Mouse (Mus musculus): ENCODE data around the gene Tmem115. TPM values are rescaled to one million over a fixed set of nuclear protein-coding genes. Genes with fewer than 3 reads are reported as not detected.

Gene Tmem115
- polyA plus RNA-seq, 1 experiment from 2014 or later, result 15.7 TPM

DNA sequence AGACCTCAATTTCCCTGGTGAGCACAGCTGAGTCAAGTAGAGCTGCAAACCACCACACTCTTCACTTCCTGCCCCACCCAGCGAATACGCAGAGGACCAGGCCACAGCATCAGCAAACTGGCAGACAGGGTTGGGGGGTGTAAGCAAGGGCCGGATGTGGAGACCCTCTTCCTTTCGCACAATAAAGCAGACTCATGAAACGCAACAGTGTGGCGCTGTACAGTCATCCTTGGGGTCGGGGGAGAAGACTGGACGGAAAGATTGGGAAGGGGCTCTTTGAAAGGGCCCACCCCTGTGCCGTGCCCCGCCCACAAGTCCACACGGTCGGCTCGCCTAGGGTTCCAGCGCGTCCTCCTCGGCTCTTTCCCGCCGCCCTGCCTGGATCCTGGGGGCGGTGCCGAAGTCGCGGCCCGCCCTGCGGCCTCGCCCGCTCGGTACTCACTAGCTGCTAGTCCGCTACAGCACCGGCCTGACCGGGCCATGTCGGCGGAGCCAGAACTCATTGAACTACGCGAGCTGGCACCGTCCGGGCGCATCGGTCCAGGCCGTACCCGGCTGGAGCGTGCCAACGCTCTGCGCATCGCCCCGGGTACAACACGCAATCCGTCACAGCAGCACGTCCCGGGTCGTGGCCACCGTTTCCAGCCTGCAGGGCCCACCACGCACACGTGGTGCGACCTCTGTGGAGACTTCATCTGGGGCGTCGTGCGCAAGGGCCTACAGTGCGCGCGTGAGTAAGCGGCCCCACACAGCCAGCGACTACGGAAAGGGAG lies 17.6 kb downstream of the Tmem115 start, which contains the start of gene Rassf1:
Gene Rassf1 (plus strand): TSS at position 439 of the 773 bp plus-strand sequence.
- no peaks in the 10 kb centered on the region; the same call in 1 of the 2 replicates for H3K36me3 ChIP-seq (replicated peaks; ENCODE audit: insufficient read depth, low read length)
- 2% methylated on average over 52 of the region's 63 CpGs for WGBS (ENCODE audit: insufficient replicate concordance)
- no peaks in the 10 kb centered on the region for H3K9me3 ChIP-seq (ENCODE audit: low read length)
- H3K27me3 ChIP-seq (ENCODE audit: insufficient read depth, low read length), result 0 out of 2 replicates have a peak, but pooled peaks cover 10% of the 10 kb centered on the region
- peak within 1 kb of the TSS; percentile 68 for H3K9ac ChIP-seq (replicated peaks)
- ATAC-seq (peak; percentile 4; the same call in 1 of the 2 replicates), DNase-seq (peak; percentile 74)
- H3K4me1 ChIP-seq (ENCODE audit: insufficient read depth), result peaks cover 59% of the 10 kb centered on the region
- peak within 1 kb of the TSS; percentile 46 for H3K4me3 ChIP-seq (ENCODE audit: low read depth, low read length)
- no peak for TF ChIP-seq EP300 (IDR thresholded peaks at IDR 0.05; ENCODE audit: low read depth)
- no peak for TF ChIP-seq CTCF (IDR thresholded peaks at IDR 0.05; ENCODE audit: low read depth)
- H3K27ac ChIP-seq (ENCODE audit: low read depth), result peak within 1 kb of the TSS; percentile 7; the same call in 1 of the 2 replicates
- H3K4me2 ChIP-seq (ENCODE audit: low read depth, low read length), result peak within 1 kb of the TSS; percentile 88

DNA sequence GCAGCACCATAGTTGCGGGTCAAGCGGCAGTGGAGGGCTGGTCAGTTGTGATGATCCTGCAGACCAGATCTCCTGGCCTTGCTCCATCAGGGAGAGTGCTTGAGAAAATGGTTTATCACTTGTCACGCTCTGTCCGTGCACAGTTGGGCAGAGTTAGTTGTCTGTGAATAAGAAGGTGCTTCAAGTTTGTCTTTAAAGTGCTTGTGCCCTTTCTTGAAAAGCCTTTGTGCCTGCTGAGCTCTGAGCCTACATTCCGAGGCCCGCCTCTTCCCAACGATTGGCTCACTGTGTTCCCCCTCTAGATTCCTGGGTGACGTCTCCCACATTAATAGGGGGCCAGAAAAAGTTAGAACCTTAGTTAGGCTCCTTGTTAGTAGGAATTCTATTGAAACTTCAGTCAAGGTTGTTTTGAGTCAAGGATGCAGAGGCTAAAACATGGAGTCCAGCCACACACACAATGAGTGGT lies 18.2 kb downstream of the Tmem115 start:
- TF ChIP-seq EP300 (IDR thresholded peaks at IDR 0.05; ENCODE audit: low read depth) (no peak), CTCF (IDR thresholded peaks at IDR 0.05; ENCODE audit: low read depth) (no peak)
- Histone ChIP-seq H3K27ac (ENCODE audit: low read depth) (no peak overlapping the region), H3K4me1 (ENCODE audit: insufficient read depth) (peaks cover 61% of the 10 kb centered on the region), H3K36me3 (replicated peaks; ENCODE audit: insufficient read depth, low read length) (peaks cover 6% of the 10 kb centered on the region; the same call in 1 of the 2 replicates), H3K9me3 (ENCODE audit: low read length) (no peaks in the 10 kb centered on the region), H3K27me3 (ENCODE audit: insufficient read depth, low read length) (0 out of 2 replicates have a peak, but pooled peaks cover 10% of the 10 kb centered on the region), H3K4me2 (ENCODE audit: low read depth, low read length) (peak overlapping the region; percentile 88), H3K9ac (replicated peaks) (peak overlapping the region; percentile 68), H3K4me3 (ENCODE audit: low read depth, low read length) (peak overlapping the region; percentile 46)
- no peak for DNase-seq
- ATAC-seq, result no peak
- WGBS (ENCODE audit: insufficient replicate concordance), result 29% methylated on average over 8 of the region's 8 CpGs

DNA sequence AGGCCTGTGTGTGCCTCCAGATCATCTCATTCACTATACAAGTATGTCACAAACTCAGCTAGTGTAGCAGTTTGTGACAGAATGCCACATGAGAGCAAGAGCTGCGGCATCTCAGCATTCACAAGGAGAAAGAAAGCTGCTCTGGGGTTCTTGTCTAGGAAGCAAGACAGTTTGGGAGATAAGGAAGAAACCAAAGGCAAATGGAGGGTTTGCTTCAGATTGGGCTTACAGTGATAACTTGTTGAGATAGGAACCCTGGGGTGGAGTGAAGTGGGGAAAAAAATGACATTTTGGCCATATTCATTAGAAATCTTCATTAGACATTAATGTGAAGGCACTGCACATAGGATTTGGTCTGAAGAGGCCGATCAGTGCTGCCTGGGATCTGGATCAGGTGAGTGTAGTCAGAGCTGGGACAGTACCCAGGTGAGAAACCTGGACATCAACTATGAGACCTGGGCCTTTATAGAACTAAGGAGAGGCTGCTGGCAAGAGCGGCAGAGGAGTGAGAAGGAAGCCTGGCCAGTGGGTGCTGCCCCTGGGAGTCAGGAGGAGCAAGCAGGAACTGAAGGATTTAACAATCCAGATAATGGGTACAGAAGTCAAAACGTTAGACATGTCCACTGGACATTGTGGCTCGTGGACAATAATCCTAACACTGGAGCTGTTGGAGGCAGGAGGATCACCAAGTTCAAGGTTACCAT lies 19.1 kb downstream of the Tmem115 start:
- 74% methylated on average over 5 of the region's 5 CpGs for WGBS (ENCODE audit: insufficient replicate concordance)
- H3K4me3 ChIP-seq (ENCODE audit: low read depth, low read length), result no peak overlapping the region
- DNase-seq, result no peak
- no peak overlapping the region for H3K9ac ChIP-seq (replicated peaks)
- peaks cover 15% of the 10 kb centered on the region for H3K36me3 ChIP-seq (replicated peaks; ENCODE audit: insufficient read depth, low read length)
- no peak overlapping the region; the same call in 1 of the 2 replicates for H3K27ac ChIP-seq (ENCODE audit: low read depth)
- peaks cover 55% of the 10 kb centered on the region for H3K4me1 ChIP-seq (ENCODE audit: insufficient read depth)
- no peaks in the 10 kb centered on the region for H3K9me3 ChIP-seq (ENCODE audit: low read length)
- H3K27me3 ChIP-seq (ENCODE audit: insufficient read depth, low read length), result 0 out of 2 replicates have a peak, but pooled peaks cover 10% of the 10 kb centered on the region
- ATAC-seq, result no peak
- peak overlapping the region; percentile 88; the same call in 1 of the 2 replicates for H3K4me2 ChIP-seq (ENCODE audit: low read depth, low read length)
- TF ChIP-seq CTCF (IDR thresholded peaks at IDR 0.05; ENCODE audit: low read depth) (no peak), EP300 (IDR thresholded peaks at IDR 0.05; ENCODE audit: low read depth) (no peak)

DNA sequence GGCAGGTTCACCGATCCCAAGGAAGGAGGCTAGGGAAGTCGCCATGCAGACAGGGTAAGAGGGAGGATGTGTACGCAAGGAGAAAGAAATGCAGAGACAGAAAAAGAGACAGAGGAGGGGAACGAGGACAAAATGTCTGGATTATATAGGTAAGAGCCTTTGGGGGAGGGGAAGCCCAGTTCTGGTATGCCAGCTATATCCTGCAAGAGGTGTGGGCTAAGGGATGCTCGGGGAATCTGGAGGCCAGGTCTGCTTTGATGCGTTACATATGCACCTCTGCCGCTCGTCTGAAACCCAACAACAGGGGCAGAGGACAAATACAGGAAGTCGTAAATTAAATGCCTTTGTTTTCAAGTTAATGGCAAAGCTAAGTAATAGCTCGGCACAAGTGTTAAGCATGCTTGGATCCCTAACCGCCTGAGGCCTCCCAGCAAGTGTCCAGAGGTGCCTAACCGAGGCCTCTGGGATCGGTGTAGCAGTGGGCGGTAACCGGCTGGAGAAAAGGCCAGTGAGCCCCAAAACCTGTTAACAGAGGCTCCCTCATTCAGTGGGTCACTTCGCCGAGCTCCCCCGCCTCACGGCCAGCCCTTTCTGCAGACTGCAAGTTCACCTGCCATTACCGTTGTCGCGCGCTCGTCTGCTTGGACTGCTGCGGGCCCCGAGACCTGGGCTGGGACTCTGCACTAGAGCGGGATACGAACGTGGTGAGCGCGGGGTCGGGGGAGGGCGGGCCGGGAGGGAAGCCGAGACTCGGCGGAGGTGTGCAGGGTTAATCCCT lies 20.0 kb downstream of the Tmem115 start:
- TF ChIP-seq CTCF (IDR thresholded peaks at IDR 0.05; ENCODE audit: low read depth) (no peak), EP300 (IDR thresholded peaks at IDR 0.05; ENCODE audit: low read depth) (no peak)
- Histone ChIP-seq H3K4me1 (ENCODE audit: insufficient read depth) (peaks cover 55% of the 10 kb centered on the region), H3K9ac (replicated peaks) (peak overlapping the region; percentile 64), H3K27me3 (ENCODE audit: insufficient read depth, low read length) (0 out of 2 replicates have a peak, but pooled peaks cover 10% of the 10 kb centered on the region), H3K27ac (ENCODE audit: low read depth) (peak overlapping the region; percentile 99), H3K4me3 (ENCODE audit: low read depth, low read length) (peak overlapping the region; percentile 73), H3K9me3 (ENCODE audit: low read length) (no peaks in the 10 kb centered on the region), H3K4me2 (ENCODE audit: low read depth, low read length) (peak overlapping the region; percentile 88), H3K36me3 (replicated peaks; ENCODE audit: insufficient read depth, low read length) (peaks cover 24% of the 10 kb centered on the region)
- DNase-seq (no peak), ATAC-seq (peak; percentile 31)
- 4% methylated on average over 37 of the region's 37 CpGs for WGBS (ENCODE audit: insufficient replicate concordance)

DNA sequence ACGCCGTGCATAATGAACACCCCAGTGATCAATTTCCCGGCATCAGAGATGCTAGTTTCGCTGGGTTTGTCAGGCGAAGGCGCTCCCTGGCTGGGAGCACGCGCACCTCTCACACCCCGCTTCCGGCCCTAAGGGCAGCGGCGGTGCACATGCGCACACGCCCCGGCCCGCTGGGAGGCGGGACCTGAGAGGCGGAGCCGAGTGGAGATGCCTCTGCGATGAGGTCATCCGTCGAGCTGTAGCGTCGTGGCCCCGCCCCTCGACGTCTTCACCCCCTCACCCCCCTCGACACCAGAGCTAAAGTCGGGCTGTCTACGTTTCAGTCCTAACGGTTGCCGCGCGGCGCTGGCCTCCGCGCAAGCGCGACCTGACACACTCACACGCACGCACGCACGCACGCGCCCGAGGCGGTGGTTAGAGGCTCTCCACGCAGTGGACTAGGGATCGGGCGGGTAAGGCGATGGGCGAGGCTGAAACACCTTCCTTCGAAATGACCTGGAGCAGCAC lies 20.6 kb downstream of the Tmem115 start:
- Histone ChIP-seq H3K27me3 (ENCODE audit: insufficient read depth, low read length) (0 out of 2 replicates have a peak, but pooled peaks cover 10% of the 10 kb centered on the region), H3K27ac (ENCODE audit: low read depth) (peak overlapping the region; percentile 99), H3K4me1 (ENCODE audit: insufficient read depth) (peaks cover 55% of the 10 kb centered on the region), H3K9ac (replicated peaks) (peak overlapping the region; percentile 93), H3K4me2 (ENCODE audit: low read depth, low read length) (peak overlapping the region; percentile 88), H3K4me3 (ENCODE audit: low read depth, low read length) (peak overlapping the region; percentile 73), H3K36me3 (replicated peaks; ENCODE audit: insufficient read depth, low read length) (peaks cover 31% of the 10 kb centered on the region), H3K9me3 (ENCODE audit: low read length) (no peaks in the 10 kb centered on the region)
- DNase-seq, result peak; percentile 97
- WGBS (ENCODE audit: insufficient replicate concordance), result under 1% methylated on average over 53 of the region's 53 CpGs
- TF ChIP-seq EP300 (IDR thresholded peaks at IDR 0.05; ENCODE audit: low read depth), result no peak
- peak; percentile 36 for TF ChIP-seq CTCF (IDR thresholded peaks at IDR 0.05; ENCODE audit: low read depth)
- ATAC-seq, result peak; percentile 89
